Mouse (Mus musculus): Measurements from ENCODE around the gene Cdip1. TPM values are rescaled to one million over a fixed set of nuclear protein-coding genes. Genes with fewer than 3 reads are reported as not detected.

Cdip1 gene
- total and polyA plus RNA-seq, 3 experiments: 58.4 to 94.3 (median 65.6) TPM

GRCm38 (mm10) chr16:4722915-4723209 lies 67.2 kb downstream of the Cdip1 start:
- H3K27ac ChIP-seq: peak overlapping the region; percentile 21
- intact Hi-C loops (cut with DNase I): no loop called here
- 40% methylated on average over 3 of the region's 3 CpGs for WGBS

GRCm38 (mm10) chr16:4722128-4722914 lies 67.8 kb downstream of the Cdip1 start:
- intact Hi-C loops (cut with DNase I): no loop called here
- no peak overlapping the region for H3K9ac ChIP-seq (ENCODE audit: low read depth, low read length)
- no peaks in the 10 kb centered on the region for H3K36me3 ChIP-seq (ENCODE audit: control insufficient read depth, insufficient read depth, low read length)
- no peak for TF ChIP-seq CTCF (IDR thresholded peaks at IDR 0.05)
- no peak for TF ChIP-seq EP300 (IDR thresholded peaks at IDR 0.05; ENCODE audit: insufficient read depth, low read depth, low read length)
- no peak for TF ChIP-seq POLR2A (IDR thresholded peaks at IDR 0.05; ENCODE audit: insufficient read depth, low read depth, low read length)
- H3K4me3 ChIP-seq: no peak overlapping the region
- H3K4me1 ChIP-seq (ENCODE audit: control insufficient read depth, insufficient read depth, low read length): peaks cover 5% of the 10 kb centered on the region
- WGBS: 53% methylated on average over 7 of the region's 7 CpGs
- H3K79me2 ChIP-seq (replicated peaks; ENCODE audit: control insufficient read depth, insufficient read depth, low read length): peaks cover 3% of the 10 kb centered on the region; the same call in 1 of the 2 replicates
- peak in 1 of 2 experiments; percentile 26 for DNase-seq
- no peaks in the 10 kb centered on the region for H3K27me3 ChIP-seq (ENCODE audit: control insufficient read depth, insufficient read depth, low read length)
- peak overlapping the region; percentile 21 for H3K27ac ChIP-seq

More at GRCm38 (mm10) chr16:4722915-4723209, 67.2 kb downstream of the Cdip1 start:
- no peaks in the 10 kb centered on the region for H3K27me3 ChIP-seq (ENCODE audit: control insufficient read depth, insufficient read depth, low read length)
- H3K4me1 ChIP-seq (ENCODE audit: control insufficient read depth, insufficient read depth, low read length): peaks cover 5% of the 10 kb centered on the region
- peaks cover 3% of the 10 kb centered on the region; the same call in 1 of the 2 replicates for H3K79me2 ChIP-seq (replicated peaks; ENCODE audit: control insufficient read depth, insufficient read depth, low read length)
- peaks cover 4% of the 10 kb centered on the region for H3K36me3 ChIP-seq (ENCODE audit: control insufficient read depth, insufficient read depth, low read length)
- TF ChIP-seq CTCF (IDR thresholded peaks at IDR 0.05): no peak
- no peak for TF ChIP-seq POLR2A (IDR thresholded peaks at IDR 0.05; ENCODE audit: insufficient read depth, low read depth, low read length)
- no peak for TF ChIP-seq EP300 (IDR thresholded peaks at IDR 0.05; ENCODE audit: insufficient read depth, low read depth, low read length)
- no peak overlapping the region for H3K9ac ChIP-seq (ENCODE audit: low read depth, low read length)
- DNase-seq: peak in 1 of 2 experiments; percentile 19
- no peak overlapping the region for H3K4me3 ChIP-seq

GRCm38 (mm10) chr16:4718753-4719518 lies 71.2 kb downstream of the Cdip1 start, which contains the start of gene Nmral1:
TSS of gene Nmral1 (minus strand) at chr16:4719356.
- no peaks in the 10 kb centered on the region for H3K27me3 ChIP-seq (ENCODE audit: control insufficient read depth, insufficient read depth, low read length)
- WGBS: 13% methylated on average over 33 of the region's 33 CpGs
- H3K4me3 ChIP-seq: peak within 1 kb of the TSS; percentile 61
- no peaks in the 10 kb centered on the region for H3K79me2 ChIP-seq (replicated peaks; ENCODE audit: control insufficient read depth, insufficient read depth, low read length)
- no peaks in the 10 kb centered on the region for H3K36me3 ChIP-seq (ENCODE audit: control insufficient read depth, insufficient read depth, low read length)
- peak; percentile 76 to 77 for DNase-seq
- H3K27ac ChIP-seq: peak within 1 kb of the TSS; percentile 68
- H3K4me1 ChIP-seq (ENCODE audit: control insufficient read depth, insufficient read depth, low read length): peaks cover 8% of the 10 kb centered on the region
- peak within 1 kb of the TSS; percentile 69 for H3K9ac ChIP-seq (ENCODE audit: low read depth, low read length)
- intact Hi-C loops (cut with DNase I): no loop called here
- TF ChIP-seq CTCF (IDR thresholded peaks at IDR 0.05) (0 out of 2 replicates have a peak, but pooled peaks have one; percentile 2), EP300 (IDR thresholded peaks at IDR 0.05; ENCODE audit: insufficient read depth, low read depth, low read length) (no peak), POLR2A (IDR thresholded peaks at IDR 0.05; ENCODE audit: insufficient read depth, low read depth, low read length) (peak; percentile 59; the same call in 1 of the 2 replicates)

GRCm38 (mm10) chr16:4717866-4718265 lies 72.2 kb downstream of the Cdip1 start:
- intact Hi-C loops (cut with DNase I): no loop called here
- TF ChIP-seq CTCF (IDR thresholded peaks at IDR 0.05) (no peak), EP300 (IDR thresholded peaks at IDR 0.05; ENCODE audit: insufficient read depth, low read depth, low read length) (no peak), POLR2A (IDR thresholded peaks at IDR 0.05; ENCODE audit: insufficient read depth, low read depth, low read length) (no peak)
- DNase-seq: no peak
- Histone ChIP-seq H3K9ac (ENCODE audit: low read depth, low read length) (no peak overlapping the region), H3K36me3 (ENCODE audit: control insufficient read depth, insufficient read depth, low read length) (no peaks in the 10 kb centered on the region), H3K27me3 (ENCODE audit: control insufficient read depth, insufficient read depth, low read length) (no peaks in the 10 kb centered on the region), H3K79me2 (replicated peaks; ENCODE audit: control insufficient read depth, insufficient read depth, low read length) (no peaks in the 10 kb centered on the region), H3K4me3 (no peak overlapping the region), H3K27ac (no peak overlapping the region), H3K4me1 (ENCODE audit: control insufficient read depth, insufficient read depth, low read length) (peaks cover 9% of the 10 kb centered on the region)
- WGBS: 76% methylated on average over 3 of the region's 3 CpGs

GRCm38 (mm10) chr16:4713861-4714710 lies 76.0 kb downstream of the Cdip1 start:
- Histone ChIP-seq H3K9ac (ENCODE audit: low read depth, low read length) (no peak overlapping the region), H3K27ac (peak overlapping the region; percentile 47; the same call in 1 of the 2 replicates), H3K27me3 (ENCODE audit: control insufficient read depth, insufficient read depth, low read length) (no peaks in the 10 kb centered on the region), H3K36me3 (ENCODE audit: control insufficient read depth, insufficient read depth, low read length) (no peaks in the 10 kb centered on the region), H3K4me1 (ENCODE audit: control insufficient read depth, insufficient read depth, low read length) (peaks cover 7% of the 10 kb centered on the region), H3K4me3 (no peak overlapping the region), H3K79me2 (replicated peaks; ENCODE audit: control insufficient read depth, insufficient read depth, low read length) (no peaks in the 10 kb centered on the region)
- intact Hi-C loops (cut with DNase I): no loop called here
- DNase-seq: peak; percentile 40 to 74
- WGBS: 40% methylated on average over 17 of the region's 17 CpGs
- TF ChIP-seq POLR2A (IDR thresholded peaks at IDR 0.05; ENCODE audit: insufficient read depth, low read depth, low read length): no peak
- no peak for TF ChIP-seq CTCF (IDR thresholded peaks at IDR 0.05)
- TF ChIP-seq EP300 (IDR thresholded peaks at IDR 0.05; ENCODE audit: insufficient read depth, low read depth, low read length): peak; percentile 73
